Mouse (Mus musculus) left cerebral cortex, adult 18-20 months (tissue): ENCODE data around the gene Palm. TPM values are rescaled to one million over a fixed set of nuclear protein-coding genes. Genes with fewer than 3 reads are reported as not detected.

Experiments
- DNase-seq, 2 experiments: peaks; one replicate each; pipeline ENCODE4 v3.0.0; 2021 to 2022; ENCODE audit warnings: low spot score in 2 of 2, mixed read lengths in 1 of 2
- total RNA-seq, 2 experiments: library from RNA; stranded (reverse); gene quantifications; 2 replicates each; pipeline ENCODE4 v1.2.3; 2021

The Palm gene
- total RNA-seq, 2 experiments from 2014 or later = 290 to 308 TPM

DNA sequence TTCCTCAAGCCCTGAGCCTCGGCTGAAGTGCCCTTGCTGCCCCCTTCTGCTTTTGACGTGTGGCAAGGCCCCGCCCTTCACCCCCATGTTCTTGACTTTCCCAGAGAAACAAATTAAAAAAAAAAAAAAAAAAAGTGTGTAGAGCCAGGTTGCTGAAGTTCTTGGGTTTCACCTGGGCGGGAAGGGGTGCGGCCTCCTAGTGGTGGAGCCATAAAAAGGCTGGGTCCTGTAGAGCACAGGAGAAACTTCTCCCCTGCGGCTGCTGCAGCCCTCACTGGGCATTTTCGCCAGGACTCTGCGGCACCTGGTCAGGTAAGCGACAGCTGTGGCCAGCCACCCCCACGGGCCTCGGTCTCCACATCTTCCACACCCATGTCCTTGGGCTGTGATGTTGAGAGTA, 27.4 kb downstream of the Palm start, which contains the start of gene Misp:
TSS of gene Misp (plus strand) at position 208 of the 400 bp plus-strand sequence.
- no peak for DNase-seq

DNA sequence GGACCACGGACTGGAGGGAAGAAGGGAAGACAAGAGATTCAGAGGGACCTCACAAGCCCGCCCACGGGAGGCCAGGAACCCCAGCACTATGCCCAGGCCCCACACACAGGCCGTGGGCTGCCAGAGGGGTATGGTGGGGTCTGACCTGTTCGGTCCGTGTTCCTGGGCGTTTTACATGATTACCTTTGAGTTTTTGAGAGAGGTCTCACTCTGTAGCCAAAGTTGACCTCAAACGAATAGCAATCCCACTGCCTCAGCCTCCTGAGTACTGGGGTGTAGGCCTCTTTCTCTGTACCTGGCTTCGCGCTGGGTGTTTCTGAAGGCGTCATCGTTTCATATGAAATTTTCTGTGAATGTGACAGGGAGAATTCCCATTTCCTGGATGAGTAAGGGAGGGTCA, 28.4 kb downstream of the Palm start:
- DNase-seq = no peak

DNA sequence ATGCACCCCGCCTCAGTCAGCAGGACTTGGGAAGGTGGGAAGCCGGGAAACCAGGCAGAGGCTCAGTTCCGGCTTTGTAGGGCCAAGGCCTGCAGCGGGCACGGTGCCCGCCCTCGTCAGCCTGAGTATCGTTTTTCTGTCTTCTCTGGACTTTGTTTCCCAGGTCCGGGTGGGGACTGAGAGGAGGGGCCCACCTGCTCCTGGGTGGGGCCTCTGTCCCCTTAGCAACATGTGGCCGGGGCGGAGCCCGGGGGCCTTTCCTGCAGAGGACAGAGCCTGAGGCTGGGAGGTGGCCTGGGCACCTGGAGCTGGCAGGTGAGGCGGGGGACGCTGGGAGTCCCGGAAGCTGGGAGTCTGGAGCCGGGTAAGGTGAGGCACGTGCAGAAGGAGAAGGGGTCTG, 29.0 kb downstream of the Palm start:
- no peak for DNase-seq

DNA sequence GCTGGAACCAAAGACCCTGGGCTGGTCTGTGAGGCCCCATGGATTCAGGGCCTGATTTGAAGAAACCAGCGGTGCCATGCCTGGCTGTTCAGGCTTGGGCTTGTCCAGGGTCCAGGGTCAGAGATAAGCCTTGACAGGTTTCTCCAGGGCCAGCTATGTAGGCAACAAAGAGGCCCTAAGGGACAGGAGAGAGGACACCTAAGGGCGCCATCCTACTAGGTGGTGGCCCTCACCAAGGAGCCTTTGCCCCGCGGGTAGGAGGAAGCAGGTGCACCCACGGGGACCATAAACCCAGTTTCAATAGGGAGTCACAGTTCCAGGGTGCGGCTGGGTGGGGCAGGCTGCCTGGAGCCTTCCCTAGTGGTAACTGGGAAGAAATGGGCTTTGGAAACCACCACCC, 29.6 kb downstream of the Palm start:
- no peak for DNase-seq

DNA sequence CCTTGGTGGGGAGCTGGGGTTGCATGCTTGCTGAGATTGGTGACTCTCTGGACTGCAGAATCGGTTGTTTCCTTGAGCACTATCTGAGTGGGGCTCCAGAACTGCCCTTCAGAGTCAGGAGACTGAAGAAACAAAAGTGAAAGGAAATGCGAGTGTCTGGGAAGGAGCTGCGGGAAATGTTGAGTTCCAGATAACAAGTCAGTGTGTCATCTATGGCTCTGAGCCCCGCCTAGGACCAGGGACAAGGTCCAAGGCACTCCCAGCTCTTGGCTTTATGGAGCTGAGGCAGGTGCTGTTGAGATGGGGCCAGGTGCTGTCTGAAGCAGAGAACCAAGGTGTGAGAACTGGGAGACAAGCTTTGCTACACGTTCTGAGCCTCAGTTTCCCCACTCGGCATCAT, 31.0 kb downstream of the Palm start:
- DNase-seq = no peak

DNA sequence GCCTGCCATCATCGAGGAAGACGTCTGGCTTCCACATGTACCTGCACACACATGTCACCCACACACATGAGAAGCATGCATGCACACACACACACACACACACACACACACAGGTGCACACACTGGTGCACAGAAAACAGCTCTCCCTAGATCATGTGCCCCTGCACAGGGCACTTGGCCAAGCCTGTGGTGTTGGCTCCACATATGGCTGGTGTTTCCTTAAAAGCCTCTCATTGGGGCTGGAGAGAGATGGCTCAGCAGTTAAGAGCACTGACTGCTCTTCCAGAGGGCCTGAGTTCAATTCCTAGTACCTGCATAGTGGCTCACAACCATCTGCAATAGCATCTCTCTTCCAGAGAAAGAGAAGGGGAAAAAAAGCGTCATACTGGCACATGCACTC, 38.2 kb downstream of the Palm start:
- DNase-seq = no peak

DNA sequence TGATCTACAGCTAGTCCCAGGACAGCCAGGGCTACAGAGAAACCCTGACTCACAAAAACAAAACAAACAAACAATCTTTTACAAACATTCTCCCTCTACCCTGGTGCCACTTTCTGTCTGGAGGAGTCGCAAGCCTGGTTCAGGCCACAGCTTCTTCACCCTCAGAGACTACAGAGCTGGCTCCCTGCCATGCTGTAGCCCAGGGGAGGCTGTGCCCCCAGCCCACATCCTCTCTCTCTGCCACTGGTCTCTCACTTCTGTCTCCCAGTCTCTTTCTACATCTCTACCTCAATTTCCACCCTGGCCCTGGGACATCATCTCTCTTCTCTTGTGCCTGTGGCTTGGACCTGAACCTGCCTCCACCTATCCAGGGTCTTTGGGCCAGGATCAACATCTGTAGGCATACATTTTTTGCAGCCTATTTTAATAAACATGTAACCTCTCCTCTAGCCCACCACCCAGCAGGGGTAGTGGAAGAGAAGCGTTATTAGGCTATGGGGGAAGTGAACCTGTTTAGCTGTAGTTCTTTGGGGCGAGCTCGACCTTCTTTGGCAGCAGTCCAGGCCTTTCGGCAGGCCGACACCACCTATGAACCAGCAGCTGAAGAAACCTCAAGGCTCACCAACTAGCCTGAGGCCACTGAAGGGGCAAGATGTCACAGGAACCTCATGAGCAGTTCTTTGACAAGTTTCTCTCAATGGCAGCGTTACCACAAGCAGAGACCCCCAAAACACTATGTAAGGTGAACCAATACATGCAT, 38.8 kb downstream of the Palm start:
- no peak for DNase-seq

DNA sequence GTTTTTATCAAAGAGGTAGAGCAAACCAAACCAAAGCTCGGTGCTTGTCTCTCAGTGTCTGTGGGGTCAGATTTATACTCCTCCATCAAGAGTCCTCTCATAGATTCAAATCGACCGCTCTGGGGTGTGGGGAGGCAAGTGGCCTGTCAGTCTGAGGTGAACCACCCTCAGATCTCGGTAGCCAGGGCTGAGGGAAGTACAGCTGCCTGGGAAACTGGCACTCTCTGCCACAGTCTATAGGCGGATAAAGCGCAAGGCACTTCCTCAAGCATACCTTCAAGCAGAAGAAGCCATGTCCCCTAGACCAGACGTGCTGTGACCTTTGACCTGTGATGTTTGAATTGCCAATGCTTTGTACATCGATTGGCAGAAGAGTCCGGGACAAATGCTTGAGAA, 39.4 kb downstream of the Palm start:
- DNase-seq = no peak

DNA sequence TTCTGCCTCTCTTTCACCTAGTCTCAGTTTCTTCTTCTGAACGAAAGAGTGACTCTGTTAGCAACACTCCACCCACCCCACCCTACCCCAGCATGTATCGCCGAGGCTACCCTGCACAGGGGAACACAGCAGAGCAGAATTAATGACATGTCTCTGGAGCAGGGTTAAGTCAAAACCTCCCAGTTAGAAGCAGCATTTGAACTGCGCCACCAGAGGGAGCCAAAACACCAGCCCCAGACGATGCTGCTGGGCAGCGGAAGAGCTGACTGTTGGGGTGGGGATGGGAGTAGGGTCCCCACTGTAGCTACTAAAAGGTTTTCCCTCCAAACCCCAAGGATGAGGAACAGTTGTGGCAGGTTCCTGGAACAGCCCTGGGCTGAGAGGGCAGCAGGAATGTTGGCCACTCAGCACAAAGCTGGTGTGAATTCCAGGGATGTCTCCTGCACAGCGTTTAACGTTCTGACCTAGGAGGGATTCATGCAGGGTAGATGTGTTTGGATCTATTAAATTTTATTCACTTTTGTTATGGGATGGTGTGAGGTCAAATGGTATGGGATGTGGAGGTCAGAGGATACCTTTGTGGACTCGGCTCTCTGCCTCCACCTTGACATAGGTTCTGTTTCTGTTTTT, 41.5 kb downstream of the Palm start:
- DNase-seq = peak; percentile 82 to 84

DNA sequence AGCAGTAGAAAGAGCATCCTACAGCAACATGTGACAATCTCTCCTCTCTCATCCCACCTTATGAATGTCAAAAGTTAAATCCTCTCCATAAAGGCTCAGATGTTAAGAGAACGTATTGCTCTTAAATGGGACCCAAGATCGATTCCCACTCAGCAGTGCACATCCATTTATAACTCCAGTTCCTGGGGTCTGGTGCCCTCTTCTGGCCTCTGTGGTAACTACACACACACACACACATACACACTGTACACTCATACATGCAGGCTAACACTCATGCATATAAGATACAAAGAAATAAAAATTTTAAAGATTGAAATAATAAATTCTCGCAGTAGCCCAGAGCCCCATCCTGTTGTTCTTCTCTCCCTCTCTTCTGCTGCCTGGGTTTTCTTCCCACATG, 43.5 kb downstream of the Palm start:
- no peak for DNase-seq

DNA sequence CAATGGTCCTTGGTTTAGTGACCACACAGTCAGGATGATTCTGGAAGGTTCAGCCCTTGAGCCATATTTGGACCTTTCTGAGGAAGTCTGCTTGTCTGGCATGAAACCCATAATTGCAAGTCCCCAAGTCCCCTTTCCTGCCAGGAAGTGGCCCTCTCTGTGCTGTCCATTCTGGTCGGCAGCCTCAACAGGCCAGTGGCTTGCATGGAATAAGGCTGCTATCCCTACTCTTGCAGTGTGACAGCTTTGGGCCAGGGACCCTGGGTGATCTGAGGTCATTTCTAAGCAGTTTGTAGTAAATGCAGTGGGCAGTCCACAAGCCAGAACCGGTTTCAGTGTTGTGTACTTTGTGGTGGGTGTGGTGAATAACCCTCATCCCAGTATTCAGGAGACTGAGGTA, 44.8 kb downstream of the Palm start:
- no peak for DNase-seq

DNA sequence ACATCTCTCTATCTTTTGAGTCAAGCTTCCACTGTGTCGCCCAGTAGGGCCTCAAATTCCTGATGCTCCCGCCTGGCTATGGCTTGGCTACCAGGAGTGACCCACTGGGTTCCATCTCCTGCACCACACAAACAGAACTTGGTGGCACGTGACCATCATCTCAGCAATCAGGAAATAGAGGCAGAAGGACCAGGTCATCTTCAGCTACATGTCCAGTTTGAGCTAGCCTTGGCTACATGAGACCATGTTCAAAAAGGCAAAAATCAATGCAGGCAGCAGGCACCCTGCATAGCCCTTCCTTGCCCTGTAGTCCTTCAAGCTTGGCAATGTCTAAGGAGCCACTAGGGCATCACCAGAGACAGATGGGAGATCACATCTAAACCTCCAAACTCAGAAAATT, 46.7 kb downstream of the Palm start:
- DNase-seq = no peak

DNA sequence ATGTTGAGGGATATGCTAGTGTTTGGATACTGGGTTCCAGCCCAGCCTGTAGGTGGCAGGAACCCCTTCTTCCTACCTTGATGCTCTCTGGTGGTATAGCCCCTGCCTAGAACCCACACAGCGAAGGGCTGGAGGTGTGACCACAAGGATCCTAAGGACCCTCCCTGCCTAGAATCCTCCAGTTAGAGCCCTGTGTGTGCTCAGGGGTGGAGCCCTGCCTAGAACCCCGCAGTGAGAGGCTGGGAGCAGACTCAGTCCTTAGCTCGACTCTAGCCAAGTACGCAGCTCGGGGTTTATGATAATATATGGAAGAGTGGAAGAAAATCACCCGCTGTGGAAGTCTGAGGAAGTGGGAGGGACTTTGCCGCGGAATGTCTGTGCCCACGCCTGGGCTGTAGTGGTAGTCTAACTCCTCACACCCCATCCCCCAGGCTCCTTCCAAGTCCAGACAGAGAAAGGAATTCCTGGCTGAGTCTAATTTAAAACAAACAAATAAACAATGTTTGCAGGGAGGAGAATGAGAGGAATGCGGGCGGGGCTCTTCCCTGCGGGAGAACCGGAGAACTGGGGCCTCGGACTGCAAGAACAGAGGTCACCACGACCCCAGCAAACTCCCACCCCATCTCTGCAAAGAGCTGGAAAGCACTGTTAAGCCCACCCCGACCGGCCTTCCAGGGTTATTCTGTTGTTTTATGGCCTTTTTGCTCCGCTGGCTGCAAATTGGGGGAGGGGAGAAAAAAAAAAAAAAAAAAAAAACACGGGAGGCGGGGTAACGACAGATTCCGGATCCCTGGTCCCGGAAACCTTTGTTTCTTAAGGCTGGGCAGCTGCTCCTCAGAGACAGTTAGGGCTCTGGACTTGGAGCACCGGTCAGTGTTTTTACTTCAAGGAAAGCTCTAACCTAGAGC, 47.5 kb downstream of the Palm start:
- peak; percentile 68 to 77 for DNase-seq

DNA sequence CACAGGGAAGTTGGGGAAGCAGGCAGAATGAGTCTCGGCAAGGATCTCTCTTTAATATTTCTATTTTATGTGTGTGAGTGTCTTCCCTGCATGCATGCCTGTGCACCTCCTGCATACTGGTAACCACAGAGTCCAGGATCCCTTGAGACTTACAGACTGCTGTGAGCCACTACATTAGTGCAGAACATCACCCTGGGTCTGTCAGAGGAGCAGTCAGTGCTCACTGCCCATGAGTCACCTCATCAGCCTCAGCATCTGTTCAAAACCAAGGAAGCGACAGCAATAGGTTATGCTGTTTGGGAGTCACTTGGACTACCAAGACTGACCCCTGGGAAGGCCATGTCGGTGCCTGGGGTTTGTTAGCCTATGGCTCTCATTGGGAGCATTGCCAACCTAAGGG, 49.0 kb downstream of the Palm start:
- DNase-seq = no peak

DNA sequence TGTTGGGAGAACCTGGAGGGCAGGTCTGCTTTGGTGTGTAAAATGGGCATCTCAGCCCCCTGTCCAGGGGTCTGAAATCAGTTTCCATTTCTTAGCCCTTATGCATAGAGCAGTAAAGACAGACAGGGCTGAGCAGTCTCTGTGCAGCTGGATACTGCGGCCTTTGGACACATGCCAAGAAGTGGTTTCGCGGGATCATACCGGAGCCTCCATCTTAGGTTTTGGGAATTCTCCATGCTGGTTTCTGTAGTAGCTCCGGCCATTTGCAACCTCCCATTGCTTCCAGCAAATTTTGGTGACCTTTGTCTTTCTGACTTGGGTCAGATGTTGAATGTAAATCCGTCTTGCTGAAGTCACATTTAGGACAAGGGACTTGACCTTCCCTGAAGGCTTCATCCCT, 50.1 kb downstream of the Palm start:
- DNase-seq = no peak

DNA sequence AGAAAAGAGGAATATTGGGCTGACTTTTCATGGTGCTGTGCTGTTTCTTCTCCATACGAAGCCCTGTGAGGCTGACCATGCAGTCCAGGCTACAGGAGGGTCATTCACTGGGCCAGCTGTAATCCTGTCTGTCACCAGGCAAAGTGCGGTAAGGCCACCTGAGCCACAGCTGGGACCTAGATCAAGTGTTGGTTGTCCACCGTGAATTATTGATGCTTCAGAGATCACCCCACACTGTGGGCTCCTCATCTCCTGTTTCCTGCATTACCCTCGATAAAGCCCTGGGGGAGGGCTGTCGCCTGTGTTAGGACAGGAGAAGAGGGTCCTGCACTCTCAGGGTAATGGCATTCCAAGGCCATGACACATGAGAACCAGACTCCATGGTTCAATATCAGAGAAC, 53.2 kb downstream of the Palm start:
- no peak for DNase-seq

DNA sequence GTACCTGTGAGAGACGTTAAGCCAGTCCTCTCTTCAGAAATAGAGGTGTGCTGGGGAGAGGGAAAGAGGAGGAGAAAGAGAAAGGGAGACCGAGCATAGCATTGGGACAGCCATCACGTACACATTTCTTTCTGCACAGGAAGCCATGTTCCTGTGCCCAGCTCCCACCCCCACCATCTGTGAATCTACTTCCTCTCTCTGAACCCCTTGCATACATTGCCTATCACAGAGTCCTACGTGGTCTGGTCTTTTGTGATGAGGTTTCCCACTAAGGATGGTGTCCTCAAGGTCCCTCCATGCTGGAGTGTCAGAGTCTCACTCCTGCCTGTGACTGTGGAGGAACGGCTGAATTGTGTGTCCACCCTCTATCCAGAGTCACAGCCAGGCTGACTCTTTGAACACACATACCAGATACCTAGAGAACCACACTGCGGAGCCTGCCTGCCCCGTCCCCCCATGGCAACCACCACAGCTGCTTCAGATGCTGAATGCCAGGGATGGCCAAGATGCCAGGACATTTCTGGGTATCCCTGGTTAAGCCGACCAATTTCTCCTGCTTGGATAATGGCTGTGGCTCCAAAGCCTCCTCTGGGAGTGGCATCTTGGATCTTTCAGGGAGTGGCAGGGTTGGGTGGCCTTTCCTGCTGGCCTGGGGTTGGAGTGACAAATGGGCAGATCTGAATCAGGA, 56.7 kb downstream of the Palm start:
- no peak for DNase-seq

DNA sequence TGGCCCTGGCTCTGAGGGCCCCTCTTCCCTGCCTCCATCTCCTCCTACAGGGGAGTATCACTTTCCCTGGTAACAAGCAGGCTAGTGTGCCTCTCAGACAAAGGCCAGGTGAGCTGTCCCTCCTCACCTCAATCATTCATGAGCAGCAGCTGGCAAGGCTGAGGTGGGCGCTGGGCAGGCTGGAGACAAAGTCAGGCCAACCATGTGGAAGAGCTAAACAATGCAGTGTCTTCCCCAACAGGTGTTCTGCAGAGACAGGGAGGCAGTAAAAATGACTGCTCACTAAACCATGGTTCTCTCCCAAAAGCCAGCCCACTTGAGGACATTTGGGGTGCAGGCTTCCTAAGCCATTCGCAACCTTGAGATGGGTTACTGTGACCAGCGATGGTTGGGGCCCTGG, 58.3 kb downstream of the Palm start:
- DNase-seq = no peak

DNA sequence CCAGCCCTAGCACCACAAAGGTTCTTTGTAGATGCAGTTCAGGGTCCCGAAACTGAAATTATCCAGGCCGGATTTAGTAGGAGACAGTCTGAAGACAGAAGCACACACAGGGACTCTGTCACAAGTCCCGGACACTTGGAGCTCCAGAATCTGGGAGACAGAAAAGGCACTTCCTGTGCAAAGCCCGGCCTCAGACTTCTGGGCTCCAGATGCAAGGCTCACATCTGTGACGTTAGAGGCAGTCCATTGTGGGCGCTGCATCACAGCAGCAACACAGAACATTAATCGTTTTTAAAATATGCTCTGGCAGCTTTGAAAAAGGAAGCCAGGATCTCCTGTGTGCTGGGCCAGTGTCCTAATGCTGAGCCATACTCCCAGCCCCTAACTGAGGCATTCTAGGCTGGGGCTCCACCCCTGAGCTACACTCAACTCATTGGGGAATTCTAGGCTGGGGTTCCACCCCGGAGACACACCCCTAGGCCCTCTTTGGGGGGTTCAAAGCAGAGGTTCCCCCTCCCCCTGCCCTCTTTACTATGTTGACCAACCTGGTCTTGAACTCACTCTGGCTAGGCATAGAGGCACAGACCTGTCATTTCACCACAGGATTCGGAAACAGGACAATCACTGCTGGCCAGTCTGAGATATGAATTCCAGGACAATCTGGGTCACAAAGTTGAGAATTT, 58.9 kb downstream of the Palm start:
- DNase-seq = no peak

DNA sequence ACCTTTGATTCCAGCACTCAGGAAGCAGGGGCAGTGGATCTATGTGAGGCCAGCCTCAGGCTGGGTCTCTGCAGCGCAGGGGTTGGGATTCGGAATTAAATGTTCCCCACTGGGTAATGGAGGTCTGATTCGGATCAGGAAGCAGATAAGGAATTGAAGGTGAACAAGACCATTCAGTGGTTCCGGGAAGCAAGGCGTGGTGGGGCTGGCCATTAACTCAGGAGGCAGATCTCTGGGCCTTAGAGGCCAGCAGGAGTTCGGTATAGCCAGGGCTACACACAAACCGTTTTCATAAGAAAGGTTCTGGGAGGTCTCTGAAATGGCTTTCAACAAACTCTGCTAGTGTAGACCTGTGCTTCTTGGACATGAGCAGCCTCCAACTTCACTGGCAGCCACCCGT, 59.5 kb downstream of the Palm start:
- DNase-seq = no peak

DNA sequence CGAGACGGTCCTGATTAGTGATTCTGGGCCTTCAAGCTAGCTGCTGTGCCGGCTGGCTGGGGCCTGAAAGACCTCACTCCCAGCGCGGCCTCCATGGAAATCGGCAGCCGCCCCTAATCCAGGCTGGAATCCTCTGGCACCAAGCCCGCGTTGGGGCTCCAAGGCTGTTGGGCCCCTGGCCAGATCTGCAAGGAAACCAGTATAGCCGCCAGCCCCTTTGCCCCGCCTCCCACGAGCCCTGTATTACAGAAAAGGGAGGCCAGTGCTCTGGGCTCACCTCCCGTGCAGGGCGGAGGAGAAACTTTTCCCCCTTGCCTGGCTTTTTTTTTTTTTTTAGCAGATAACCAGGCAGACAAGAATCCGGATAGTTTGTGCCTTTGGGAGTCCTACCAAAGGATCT, 60.0 kb downstream of the Palm start:
- peak; percentile 73 to 74 for DNase-seq
